Mouse (Mus musculus) A20 (cell line): ENCODE data around the gene Tpst1.

Experiments
- DNase-seq: peaks from one replicate; pipeline ENCODE4 v3.0.0-alpha.2; 2011; ENCODE audit warnings: low read depth, low spot score

The Tpst1 gene

DNA sequence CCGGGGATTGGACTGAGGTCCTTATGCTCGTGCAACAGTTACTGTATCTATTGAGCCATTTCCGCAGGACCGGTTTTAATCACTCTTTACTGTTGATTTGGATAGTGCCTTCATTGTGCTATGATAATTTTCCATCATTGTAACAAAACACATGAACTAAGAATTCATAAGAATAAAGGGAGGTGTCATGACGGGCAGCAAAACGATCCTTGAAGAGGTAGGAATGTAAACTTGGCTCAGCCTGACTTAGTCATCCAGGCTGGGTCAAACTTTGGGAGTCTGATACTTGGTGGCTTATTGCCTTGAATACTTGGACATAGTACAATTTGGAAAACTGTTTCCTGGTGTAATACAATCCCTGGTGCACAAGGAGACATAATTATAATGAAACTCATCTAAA is 112.2 kb downstream of the Tpst1 start:
- no peak for DNase-seq
